Mouse (Mus musculus) bone marrow macrophage, adult 2 months (primary cell): ENCODE data around the gene Rasgef1b.

Source experiments
- CTCF ChIP-seq: IDR thresholded peaks from 2 replicates; pipeline ENCODE4 v1.5.1; 2012; ENCODE audit warnings: low read depth, mild to moderate bottlenecking, low read length, moderate library complexity
- POLR2A ChIP-seq: IDR thresholded peaks from 2 replicates; pipeline ENCODE4 v1.6.1; 2012; ENCODE audit warnings: mild to moderate bottlenecking, low read depth, low read length, borderline replicate concordance

DNA sequence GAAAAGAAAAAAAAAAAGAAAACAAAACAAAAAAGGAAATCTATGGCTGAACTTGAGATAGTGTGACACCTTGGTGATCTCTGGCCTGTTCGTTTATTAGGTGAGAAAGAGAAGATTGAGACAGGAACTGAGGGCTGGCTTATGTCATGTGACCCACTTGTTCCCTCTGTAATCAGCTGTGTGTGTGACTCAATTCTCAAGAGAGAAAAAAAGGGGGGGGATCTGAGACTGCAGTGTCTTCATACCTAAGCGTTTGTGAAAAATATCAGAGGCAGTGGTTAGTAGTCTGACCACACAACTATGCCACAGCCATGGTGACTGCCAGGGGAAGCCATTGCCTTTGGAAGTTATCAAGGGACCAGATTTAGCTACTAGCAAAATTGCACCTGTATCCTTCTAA is 276.9 kb downstream of the Rasgef1b start:
- no peak for TF ChIP-seq POLR2A
- TF ChIP-seq CTCF: no peak
